Mouse (Mus musculus) bone marrow macrophage, adult 2 months (primary cell): ENCODE data around the gene Rab11fip5.

Experiments used
- CTCF ChIP-seq: IDR thresholded peaks from 2 replicates; pipeline ENCODE4 v1.5.1; 2012; ENCODE audit warnings: low read depth, mild to moderate bottlenecking, low read length, moderate library complexity
- POLR2A ChIP-seq: IDR thresholded peaks from 2 replicates; pipeline ENCODE4 v1.6.1; 2012; ENCODE audit warnings: mild to moderate bottlenecking, low read depth, low read length, borderline replicate concordance

DNA sequence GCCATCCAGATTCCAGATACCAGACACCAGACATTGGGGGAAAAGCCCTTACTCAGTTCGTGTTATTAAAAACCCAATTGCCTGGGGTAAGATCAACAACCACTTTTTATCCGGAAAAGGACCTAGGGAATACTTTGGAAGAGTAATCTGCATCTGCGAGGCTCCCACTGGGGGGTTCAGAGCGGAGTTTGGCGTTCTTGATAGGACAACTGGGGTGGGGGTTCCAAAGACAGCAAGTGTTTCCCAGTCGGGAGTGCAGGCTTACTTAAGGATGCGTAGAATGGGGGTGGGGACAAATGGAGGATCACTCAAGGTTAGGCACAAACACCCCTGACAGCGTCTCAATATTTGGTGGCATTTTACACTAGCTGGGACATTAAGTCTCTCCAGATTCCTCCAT, 42.7 kb downstream of the Rab11fip5 start:
- TF ChIP-seq POLR2A = no peak
- TF ChIP-seq CTCF = no peak
